In genomic region chrX:8095546-8095945, GRCm38 (mm10) we compare ENCODE assay signal across 8 mouse cellular contexts. TPM values are rescaled to one million over a fixed set of nuclear protein-coding genes. Genes with fewer than 3 reads are reported as not detected.
DNase-seq lines count a peak whose midpoint lies in the region; ATAC-seq and TF ChIP-seq lines count a peak whose summit lies in the region.

No protein-coding gene starts in this region.

- ATAC-seq in heart, embryonic 12.5 days (ENCODE audit: insufficient number of reproducible peaks, low FRiP score), result no peak
- no peak for ATAC-seq in forebrain, postnatal 0 days
- ATAC-seq in liver, postnatal 0 days, result no peak

- peak overlapping the region; percentile 37 for H3K4me3 ChIP-seq in heart, embryonic 12.5 days
- H3K4me3 ChIP-seq in ES-Bruce4 (ENCODE audit: low read depth, low read length), result peak overlapping the region; percentile 43
- peak overlapping the region; percentile 26 for H3K4me3 ChIP-seq in forebrain, postnatal 0 days (ENCODE audit: low read depth, low read length)
- H3K4me3 ChIP-seq in liver, postnatal 0 days (ENCODE audit: low read depth, low read length), result peak overlapping the region; percentile 30

- intact Hi-C loops in heart, postnatal 10 days (cut with DNase I), result no loop called here

- H3K9ac ChIP-seq in heart, embryonic 12.5 days, result no peak overlapping the region
- peak overlapping the region; percentile 74 for H3K9ac ChIP-seq in ES-Bruce4 (ENCODE audit: low read depth, poor library complexity, severe bottlenecking)
- no peak overlapping the region for H3K9ac ChIP-seq in forebrain, postnatal 0 days
- no peak overlapping the region for H3K9ac ChIP-seq in liver, postnatal 0 days (replicated peaks)

- H3K4me1 ChIP-seq in heart, embryonic 12.5 days (replicated peaks), result peaks cover under 1% of the 10 kb centered on the region
- no peaks in the 10 kb centered on the region for H3K4me1 ChIP-seq in ES-Bruce4 (ENCODE audit: control insufficient read depth, insufficient read depth, low read length)
- no peaks in the 10 kb centered on the region for H3K4me1 ChIP-seq in forebrain, postnatal 0 days (ENCODE audit: insufficient read depth)
- no peaks in the 10 kb centered on the region for H3K4me1 ChIP-seq in liver, postnatal 0 days (ENCODE audit: insufficient read depth)

- no peak for TF ChIP-seq POLR2A in ES-Bruce4 (IDR thresholded peaks at IDR 0.05; ENCODE audit: insufficient read depth, low read length)

- no peak overlapping the region for H3K27ac ChIP-seq in heart, embryonic 12.5 days (ENCODE audit: poor library complexity, severe bottlenecking)
- no peak overlapping the region; the same call in 1 of the 2 replicates for H3K27ac ChIP-seq in ES-Bruce4 (ENCODE audit: insufficient read depth, low read length)
- no peak overlapping the region for H3K27ac ChIP-seq in forebrain, postnatal 0 days (ENCODE audit: low read depth, low read length)
- H3K27ac ChIP-seq in liver, postnatal 0 days (ENCODE audit: low read depth), result no peak overlapping the region

- H3K9me3 ChIP-seq in heart, embryonic 12.5 days (replicated peaks), result no peaks in the 10 kb centered on the region
- no peaks in the 10 kb centered on the region for H3K9me3 ChIP-seq in ES-Bruce4 (replicated peaks; ENCODE audit: control insufficient read depth, insufficient read depth, low read length, poor library complexity, severe bottlenecking)
- no peaks in the 10 kb centered on the region for H3K9me3 ChIP-seq in forebrain, postnatal 0 days (ENCODE audit: low read length)
- H3K9me3 ChIP-seq in liver, postnatal 0 days (ENCODE audit: low read length), result no peaks in the 10 kb centered on the region

- peak overlapping the region; percentile 51 for H3K4me2 ChIP-seq in heart, embryonic 12.5 days
- H3K4me2 ChIP-seq in forebrain, postnatal 0 days (ENCODE audit: low read depth), result peak overlapping the region; percentile 43
- H3K4me2 ChIP-seq in liver, postnatal 0 days (ENCODE audit: low read depth, low read length), result peak overlapping the region; percentile 48

- no peaks in the 10 kb centered on the region for H3K36me3 ChIP-seq in heart, embryonic 12.5 days
- H3K36me3 ChIP-seq in ES-Bruce4 (ENCODE audit: control insufficient read depth, insufficient read depth, low read length, poor library complexity, severe bottlenecking), result no peaks in the 10 kb centered on the region
- no peaks in the 10 kb centered on the region for H3K36me3 ChIP-seq in forebrain, postnatal 0 days (ENCODE audit: insufficient read depth)
- H3K36me3 ChIP-seq in liver, postnatal 0 days (replicated peaks; ENCODE audit: insufficient read depth, low read length), result no peaks in the 10 kb centered on the region

- no peak for TF ChIP-seq EP300 in ES-Bruce4 (IDR thresholded peaks at IDR 0.05; ENCODE audit: insufficient read depth, low read depth, low read length)
- TF ChIP-seq EP300 in liver, postnatal 0 days (IDR thresholded peaks at IDR 0.05; ENCODE audit: low read depth), result no peak

- 77% methylated on average over 10 of the region's 10 CpGs for WGBS in heart, embryonic 12.5 days
- WGBS in forebrain, postnatal 0 days, result 87% methylated on average over 10 of the region's 10 CpGs
- WGBS in liver, postnatal 0 days (ENCODE audit: insufficient replicate concordance), result 62% methylated on average over 10 of the region's 10 CpGs

- DNase-seq in heart, postnatal 10 days, result no peak
- DNase-seq in forebrain, postnatal 0 days, result no peak
- DNase-seq in liver, postnatal 0 days, result no peak
- no peak for DNase-seq in gastrocnemius, postnatal 25 days
- no peak for DNase-seq in gastrocnemius, postnatal 10 days
- no peak for DNase-seq in urinary bladder, postnatal 14 days (ENCODE audit: low spot score)

- H3K27me3 ChIP-seq in heart, embryonic 12.5 days (replicated peaks), result no peaks in the 10 kb centered on the region
- H3K27me3 ChIP-seq in ES-Bruce4 (ENCODE audit: control insufficient read depth, insufficient read depth, low read length, poor library complexity, severe bottlenecking), result no peaks in the 10 kb centered on the region
- no peaks in the 10 kb centered on the region for H3K27me3 ChIP-seq in forebrain, postnatal 0 days (ENCODE audit: insufficient read depth, low read length)
- H3K27me3 ChIP-seq in liver, postnatal 0 days (ENCODE audit: insufficient read depth, low read length), result no peaks in the 10 kb centered on the region

- no peak for TF ChIP-seq CTCF in ES-Bruce4 (IDR thresholded peaks at IDR 0.05; ENCODE audit: low read depth, low read length)
- no peak for TF ChIP-seq CTCF in forebrain, postnatal 0 days (IDR thresholded peaks at IDR 0.05; ENCODE audit: low read depth)
- no peak for TF ChIP-seq CTCF in liver, postnatal 0 days (IDR thresholded peaks at IDR 0.05; ENCODE audit: low read depth)

RNA-seq across cellular contexts. Expression of gene Was, which starts 5.2 kb away (rescaled TPM):
- polyA plus RNA-seq in heart, embryonic 12.5 days (2016; fragmentation: Nextera tagmentation; extraction: Ambion mirVana), result 0.31 TPM in 1 of 2 replicates, not detected in the other
- total RNA-seq in heart, postnatal 10 days (2021), result 1 to 10 TPM; 2.3 to 3.0 TPM
- polyA plus RNA-seq in ES-Bruce4 (2011; ENCODE audit: insufficient read depth, insufficient read length, low read depth, missing spikeins), result 0.62 and 0.66 TPM in 2 replicates
- 0.81 and 0.85 TPM in 2 replicates for total RNA-seq in forebrain, postnatal 0 days (2014; rRNA removed)
- polyA plus RNA-seq in forebrain, postnatal 0 days (2015; fragmentation: Nextera tagmentation; extraction: Ambion mirVana), result 0.09 and 0.30 TPM in 2 replicates
- polyA plus RNA-seq in liver, postnatal 0 days (2015; fragmentation: Nextera tagmentation; extraction: Ambion mirVana), result 2.4 and 2.9 TPM in 2 replicates
- under 1 TPM; 0.46 to 0.54 TPM for total RNA-seq in gastrocnemius, postnatal 25 days (2021)
- total RNA-seq in gastrocnemius, postnatal 10 days (2021), result 1 to 10 TPM; 1.3 to 1.9 TPM

RNA-seq across cellular contexts. Expression of gene Suv39h1, which starts 21.0 kb away (rescaled TPM):
- 42.8 and 46.2 TPM in 2 replicates for polyA plus RNA-seq in heart, embryonic 12.5 days (2016; fragmentation: Nextera tagmentation; extraction: Ambion mirVana)
- total RNA-seq in heart, postnatal 10 days (2021), result 1 to 10 TPM; 8.3 to 8.8 TPM
- polyA plus RNA-seq in ES-Bruce4 (2011; ENCODE audit: insufficient read depth, insufficient read length, low read depth, missing spikeins), result 35.4 and 35.9 TPM in 2 replicates
- 38.7 and 46.1 TPM in 2 replicates for total RNA-seq in forebrain, postnatal 0 days (2014; rRNA removed)
- 33.7 and 37.7 TPM in 2 replicates for polyA plus RNA-seq in forebrain, postnatal 0 days (2015; fragmentation: Nextera tagmentation; extraction: Ambion mirVana)
- 13.9 and 15.8 TPM in 2 replicates for polyA plus RNA-seq in liver, postnatal 0 days (2015; fragmentation: Nextera tagmentation; extraction: Ambion mirVana)
- total RNA-seq in gastrocnemius, postnatal 25 days (2021), result 1 to 10 TPM; 3.0 to 3.6 TPM
- total RNA-seq in gastrocnemius, postnatal 10 days (2021), result 1 to 10 TPM; 6.4 to 8.6 TPM

RNA-seq across cellular contexts. Expression of gene Wdr13, which starts 37.1 kb away (rescaled TPM):
- polyA plus RNA-seq in heart, embryonic 12.5 days (2016; fragmentation: Nextera tagmentation; extraction: Ambion mirVana), result 26.7 and 28.5 TPM in 2 replicates
- total RNA-seq in heart, postnatal 10 days (2021), result 10 to 100 TPM; 79.1 to 79.3 TPM
- 8.7 and 11.2 TPM in 2 replicates for polyA plus RNA-seq in ES-Bruce4 (2011; ENCODE audit: insufficient read depth, insufficient read length, low read depth, missing spikeins)
- 261 and 316 TPM in 2 replicates for total RNA-seq in forebrain, postnatal 0 days (2014; rRNA removed)
- 45.2 and 58.4 TPM in 2 replicates for polyA plus RNA-seq in forebrain, postnatal 0 days (2015; fragmentation: Nextera tagmentation; extraction: Ambion mirVana)
- 4.6 and 5.6 TPM in 2 replicates for polyA plus RNA-seq in liver, postnatal 0 days (2015; fragmentation: Nextera tagmentation; extraction: Ambion mirVana)
- 10 to 100 TPM; 11.8 to 16.3 TPM for total RNA-seq in gastrocnemius, postnatal 25 days (2021)
- 10 to 100 TPM; 21.8 to 25.4 TPM for total RNA-seq in gastrocnemius, postnatal 10 days (2021)

RNA-seq across cellular contexts. Expression of gene Rbm3, which starts 50.1 kb away (rescaled TPM):
- 326 and 330 TPM in 2 replicates for polyA plus RNA-seq in heart, embryonic 12.5 days (2016; fragmentation: Nextera tagmentation; extraction: Ambion mirVana)
- 100 to 1,000 TPM; 341 to 398 TPM for total RNA-seq in heart, postnatal 10 days (2021)
- polyA plus RNA-seq in ES-Bruce4 (2011; ENCODE audit: insufficient read depth, insufficient read length, low read depth, missing spikeins), result 421 and 458 TPM in 2 replicates
- 581 and 651 TPM in 2 replicates for total RNA-seq in forebrain, postnatal 0 days (2014; rRNA removed)
- 541 and 677 TPM in 2 replicates for polyA plus RNA-seq in forebrain, postnatal 0 days (2015; fragmentation: Nextera tagmentation; extraction: Ambion mirVana)
- polyA plus RNA-seq in liver, postnatal 0 days (2015; fragmentation: Nextera tagmentation; extraction: Ambion mirVana), result 413 and 415 TPM in 2 replicates
- 10 to 100 TPM; 44.1 to 60.8 TPM for total RNA-seq in gastrocnemius, postnatal 25 days (2021)
- total RNA-seq in gastrocnemius, postnatal 10 days (2021), result 100 to 1,000 TPM; 291 to 335 TPM
